Mouse (Mus musculus) adrenal gland, postnatal 4 days (tissue): ENCODE results near the gene Pdzd4. TPM values are rescaled to one million over a fixed set of nuclear protein-coding genes. Genes with fewer than 3 reads are reported as not detected.

ENCODE experiments used
- DNase-seq, 2 experiments: peaks; one replicate each; pipeline ENCODE4 v3.0.0; 2021 to 2022; ENCODE audit warnings: low spot score in 2 of 2, mixed read lengths in 2 of 2
- total RNA-seq, 2 experiments: library from RNA; stranded (reverse); gene quantifications; 2 replicates each; pipeline ENCODE4 v1.2.3; 2021

Gene Pdzd4
- total RNA-seq, 2 experiments from 2014 or later: 8.2 to 9.8 TPM

- peak; percentile 55 to 81 for DNase-seq
Observed at GRCm38 (mm10) chrX:73786364-73787224, 38.2 kb downstream of the Pdzd4 start, which contains the start of the genes Idh3g and Ssr4. Idh3g (minus strand) TSS chrX:73786897. Ssr4 (plus strand) TSS chrX:73787028.

GRCm38 (mm10) chrX:73785666-73786065 is 39.1 kb downstream of the Pdzd4 start:
- DNase-seq: no peak

GRCm38 (mm10) chrX:73782227-73782626 is 42.5 kb downstream of the Pdzd4 start:
- DNase-seq: no peak

- no peak for DNase-seq
Observed at GRCm38 (mm10) chrX:73774802-73775483, 49.8 kb downstream of the Pdzd4 start.

- no peak for DNase-seq
Observed at GRCm38 (mm10) chrX:73774168-73774760, 50.5 kb downstream of the Pdzd4 start, which contains the start of gene Srpk3. Srpk3 (plus strand) TSS chrX:73774405.

DNA sequence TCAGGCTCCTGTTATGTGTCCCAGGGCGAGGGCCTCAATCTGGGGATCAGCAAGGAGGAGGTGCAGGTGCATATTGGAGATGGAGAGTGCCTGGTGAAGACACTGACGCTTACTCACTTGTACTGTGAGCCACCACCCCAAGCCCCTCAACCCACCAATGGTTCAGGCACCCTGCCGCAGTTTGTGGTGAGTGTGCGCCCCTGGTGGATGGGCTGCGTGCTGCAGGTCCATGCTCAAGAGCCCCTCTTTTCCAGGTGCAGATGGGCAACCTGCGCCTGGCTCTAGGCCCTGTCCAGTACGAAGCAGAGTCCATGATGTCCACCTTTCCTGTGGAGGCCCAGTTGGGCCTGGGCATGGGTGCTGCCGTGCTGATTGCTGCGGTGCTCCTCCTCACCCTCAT is 57.5 kb downstream of the Pdzd4 start:
- no peak for DNase-seq

- DNase-seq: peak in 1 of 2 experiments; percentile 25
Observed at GRCm38 (mm10) chrX:73765311-73765710, 59.5 kb downstream of the Pdzd4 start.

- no peak for DNase-seq
Observed at GRCm38 (mm10) chrX:73758611-73759290, 66.0 kb downstream of the Pdzd4 start.

DNA sequence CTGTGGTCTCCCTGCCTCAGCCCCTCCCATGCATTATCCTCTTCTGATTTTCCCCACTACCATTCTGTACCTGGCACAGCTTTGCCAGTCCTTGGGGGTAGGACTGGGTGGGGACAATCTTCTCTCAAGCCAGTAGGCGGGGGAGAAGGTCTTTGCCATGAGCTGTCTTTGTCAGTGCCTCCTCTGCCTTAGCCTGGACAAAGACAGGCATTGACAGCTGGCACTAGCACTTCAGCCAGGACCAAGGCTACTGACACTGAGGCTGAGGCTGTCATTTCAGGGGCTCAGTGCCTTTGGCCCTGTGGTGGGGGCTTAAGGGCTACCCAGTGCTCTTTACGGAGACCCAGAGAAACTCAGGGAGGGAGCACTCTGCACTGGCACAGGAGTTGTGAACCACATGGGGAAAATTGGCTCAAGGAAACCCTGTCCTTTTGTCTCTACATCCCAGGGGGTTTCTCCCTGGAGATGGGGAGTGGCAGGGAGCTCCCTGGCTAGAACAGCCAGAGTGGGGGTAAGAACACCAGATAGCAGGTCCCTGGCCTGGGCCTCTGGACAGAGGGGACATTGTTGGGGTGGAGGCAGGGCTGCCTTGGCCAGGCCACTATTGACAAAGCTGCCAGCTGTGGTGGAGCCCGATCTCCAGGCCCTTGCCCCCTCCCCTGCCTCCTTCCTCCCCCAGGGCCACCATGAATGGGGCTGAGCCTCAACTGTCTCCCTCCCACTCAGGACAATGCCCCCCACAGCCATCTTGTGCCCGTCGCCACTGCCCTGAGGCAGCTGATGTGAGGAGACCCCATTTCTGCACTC is 68.2 kb downstream of the Pdzd4 start, which contains the start of gene Plxnb3:
Gene Plxnb3, plus strand, starts transcription at position 757 of the 807 bp plus-strand sequence.
- DNase-seq: no peak

GRCm38 (mm10) chrX:73748977-73749376 is 75.8 kb downstream of the Pdzd4 start:
- DNase-seq: no peak

GRCm38 (mm10) chrX:73744774-73745481 is 79.8 kb downstream of the Pdzd4 start:
- DNase-seq: no peak

Other genes starting within 250 kb of the Pdzd4 start
- gene Dusp9, start 185.6 kb downstream of the Pdzd4 start, total RNA-seq: 1 to 10 TPM; 2.1 to 4.1 TPM
- 10 to 100 TPM; 21.1 to 21.3 TPM for gene Pnck, start 164.9 kb downstream of the Pdzd4 start, total RNA-seq
- 10 to 100 TPM; 66.1 to 78.9 TPM for gene Slc6a8, start 151.8 kb downstream of the Pdzd4 start, total RNA-seq
- 100 to 1,000 TPM; 175 to 197 TPM for gene Bcap31, start 108.8 kb downstream of the Pdzd4 start, total RNA-seq
- 10 to 100 TPM; 28.9 to 29.6 TPM for gene Abcd1, start 108.4 kb downstream of the Pdzd4 start, total RNA-seq
- 1 to 10 TPM; 2.2 to 2.6 TPM for gene Plxnb3, start 67.9 kb downstream of the Pdzd4 start, total RNA-seq
- 1 to 10 TPM; 2.7 to 4.6 TPM for gene Srpk3, start 50.6 kb downstream of the Pdzd4 start, total RNA-seq
- 100 to 1,000 TPM; 296 to 313 TPM for gene Idh3g, start 38.1 kb downstream of the Pdzd4 start, total RNA-seq
- 100 to 1,000 TPM; 182 to 189 TPM for gene Ssr4, start 37.9 kb downstream of the Pdzd4 start, total RNA-seq
- gene Avpr2, start 67.1 kb upstream of the Pdzd4 start, total RNA-seq: under 1 TPM in 1 of 2 experiments, not detected in 1; 0.76 TPM
- 10 to 100 TPM; 27.6 to 45.7 TPM for gene L1cam, start 71.1 kb upstream of the Pdzd4 start, total RNA-seq
- 10 to 100 TPM in 1 of 2 experiments, 1 to 10 TPM in 1; 6.6 to 10.1 TPM for gene Arhgap4, start 96.9 kb upstream of the Pdzd4 start, total RNA-seq
- 100 to 1,000 TPM in 1 of 2 experiments, 10 to 100 TPM in 1; 98.4 to 104 TPM for gene Naa10, start 97.0 kb upstream of the Pdzd4 start, total RNA-seq
- 10 to 100 TPM; 30.4 to 30.8 TPM for gene Renbp, start 105.9 kb upstream of the Pdzd4 start, total RNA-seq
- gene Hcfc1, start 141.4 kb upstream of the Pdzd4 start, total RNA-seq: 10 to 100 TPM; 93.9 to 95.8 TPM
- gene Irak1, start 198.9 kb upstream of the Pdzd4 start, total RNA-seq: 100 to 1,000 TPM; 127 to 128 TPM